Mouse (Mus musculus): ENCODE data around the gene Tgif1.

DNA sequence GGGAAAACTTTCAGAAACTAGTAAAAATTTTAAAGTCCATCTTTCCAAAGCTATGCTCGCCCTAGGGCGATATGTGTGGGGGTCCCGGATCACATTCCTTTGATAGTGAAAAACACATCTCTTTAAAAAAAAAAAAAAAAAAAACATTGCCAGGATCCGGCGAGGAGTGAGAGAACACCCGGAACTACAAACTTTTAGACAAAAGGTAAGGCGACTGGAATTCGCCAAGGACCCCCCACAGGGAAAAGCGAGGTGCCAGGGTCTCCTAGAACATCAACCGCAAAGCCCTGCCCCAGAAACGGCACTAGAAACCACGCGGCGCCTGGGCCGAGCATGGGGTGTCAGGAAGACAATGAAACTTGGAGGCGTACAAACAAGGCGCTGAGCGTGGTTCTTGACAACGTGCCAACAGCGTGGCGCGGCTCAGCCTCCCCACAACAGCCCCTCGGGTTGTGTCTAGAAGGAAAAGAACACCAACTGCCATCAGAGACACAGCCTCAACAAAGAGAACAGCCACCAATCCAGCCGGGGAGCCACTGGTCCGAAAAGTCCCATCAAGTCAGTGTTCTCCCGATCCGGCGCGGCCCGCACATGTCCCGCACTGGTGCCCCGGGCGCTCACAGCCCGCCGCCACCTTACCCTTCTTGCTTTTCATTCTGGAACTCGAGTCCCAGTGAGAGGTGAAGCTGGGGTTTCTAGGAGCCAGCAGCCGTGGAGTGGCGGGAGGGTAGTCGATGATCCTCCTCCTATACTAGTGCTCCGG, 2.9 kb downstream of the Tgif1 start:
- TF ChIP-seq POLR2A (IDR thresholded peaks at IDR 0.05; ENCODE audit: borderline replicate concordance, extremely low read depth, insufficient read depth, insufficient read length, poor library complexity, severe bottlenecking), result no peak
- TF ChIP-seq CTCF (IDR thresholded peaks at IDR 0.05; ENCODE audit: borderline replicate concordance, extremely low read depth, insufficient read depth, insufficient read length), result no peak

All from brain, embryonic 14.5 days (tissue).